Mouse (Mus musculus) megakaryocyte-erythroid progenitor cell, adult 5 weeks (primary cell): Measurements from ENCODE around the gene 2310030G06Rik. TPM values are rescaled to one million over a fixed set of nuclear protein-coding genes. Genes with fewer than 3 reads are reported as not detected.

Experiments
- polyA plus RNA-seq: library from polyadenylated mRNA; stranded (reverse); fragments of >175 nt; gene quantifications from 2 replicates; pipeline ENCODE4 v1.2.3, GENCODE M21; 2012

The 2310030G06Rik gene
- 0.10 TPM in 1 of 2 replicates, not detected in the other for polyA plus RNA-seq

GRCm38 (mm10) chr9:50746214-50746677 lies at the start of gene 2310030G06Rik:
2310030G06Rik (minus strand) TSS chr9:50746536.

GRCm38 (mm10) chr9:50774991-50775612 lies 28.8 kb upstream of the 2310030G06Rik start, which contains the start of the genes Alg9 and 1110032A03Rik:
Alg9 (plus strand) TSS chr9:50775019.
1110032A03Rik (minus strand) TSS chr9:50775520.

GRCm38 (mm10) chr9:50768107-50769002 lies 22.0 kb upstream of the 2310030G06Rik start, which contains the start of gene Fdxacb1:
Fdxacb1 (plus strand) TSS chr9:50768236.

GRCm38 (mm10) chr9:50752054-50752602 lies 5.8 kb upstream of the 2310030G06Rik start, which contains the start of gene Hspb2:
Hspb2 (minus strand) TSS chr9:50752354.

GRCm38 (mm10) chr9:50751323-50751722 lies 5.0 kb upstream of the 2310030G06Rik start, which contains the start of gene Cryab:
Cryab (plus strand) TSS chr9:50751325.

GRCm38 (mm10) chr9:50738914-50739870 lies 7.1 kb downstream of the 2310030G06Rik start, which contains the start of gene Dixdc1:
Dixdc1 (minus strand) TSS chr9:50739517.

Other genes with a start within 250 kb of the 2310030G06Rik start
- 23.9 and 30.3 TPM in 2 replicates for gene Pts, start 217.8 kb downstream of the 2310030G06Rik start, polyA plus RNA-seq
- gene Il18, start 191.7 kb downstream of the 2310030G06Rik start, polyA plus RNA-seq = 0.87 and 1.6 TPM in 2 replicates
- 0.08 TPM in 1 of 2 replicates, not detected in the other for gene Bco2, start 191.4 kb downstream of the 2310030G06Rik start, polyA plus RNA-seq
- gene Tex12, start 185.2 kb downstream of the 2310030G06Rik start, polyA plus RNA-seq = not detected in 2 replicates
- gene Sdhd, start 142.7 kb downstream of the 2310030G06Rik start, polyA plus RNA-seq = 26.9 and 31.4 TPM in 2 replicates
- 7.9 and 8.8 TPM in 2 replicates for gene Timm8b, start 142.6 kb downstream of the 2310030G06Rik start, polyA plus RNA-seq
- gene Pih1d2, start 129.2 kb downstream of the 2310030G06Rik start, polyA plus RNA-seq = 0.15 and 0.36 TPM in 2 replicates
- gene Nkapd1, start 129.1 kb downstream of the 2310030G06Rik start, polyA plus RNA-seq = 12.1 and 18.1 TPM in 2 replicates
- gene Dlat, start 86.8 kb downstream of the 2310030G06Rik start, polyA plus RNA-seq = 27.0 and 32.5 TPM in 2 replicates
- gene Dixdc1, start 7.0 kb downstream of the 2310030G06Rik start, polyA plus RNA-seq = not detected in 2 replicates
- 0.75 and 0.82 TPM in 2 replicates for gene Cryab, start 4.8 kb upstream of the 2310030G06Rik start, polyA plus RNA-seq
- not detected in 2 replicates for gene Hspb2, start 5.8 kb upstream of the 2310030G06Rik start, polyA plus RNA-seq
- gene Fdxacb1, start 21.7 kb upstream of the 2310030G06Rik start, polyA plus RNA-seq = 2.3 and 2.9 TPM in 2 replicates
- 14.1 and 16.4 TPM in 2 replicates for gene Alg9, start 28.5 kb upstream of the 2310030G06Rik start, polyA plus RNA-seq
- gene 1110032A03Rik, start 29.0 kb upstream of the 2310030G06Rik start, polyA plus RNA-seq = 2.3 and 2.5 TPM in 2 replicates
- 6.8 and 7.2 TPM in 2 replicates for gene Ppp2r1b, start 98.8 kb upstream of the 2310030G06Rik start, polyA plus RNA-seq